Mouse (Mus musculus): ENCODE measurements around the gene Gm10490.

GRCm38 (mm10) chrX:7910473-7910872 is 1.1 kb downstream of the Gm10490 start:
- TF ChIP-seq CTCF (IDR thresholded peaks at IDR 0.05; ENCODE audit: low read depth, low read length): no peak
- no peak for TF ChIP-seq POLR2A (IDR thresholded peaks at IDR 0.05; ENCODE audit: borderline replicate concordance, low read depth, low read length)

Data from bone marrow macrophage, adult 2 months (primary cell).